Mouse (Mus musculus) MEL (cell line): ENCODE results near the gene Polr2e. TPM values are rescaled to one million over a fixed set of nuclear protein-coding genes. Genes with fewer than 3 reads are reported as not detected.

Source experiments
- DNase-seq: peaks from one replicate; pipeline ENCODE4 v3.0.0; 2011; ENCODE audit warnings: low read depth, low spot score
- H3K27ac ChIP-seq: 2 replicates; pipeline ENCODE4 v1.5.1; 2012; ENCODE audit warnings: low read depth, mild to moderate bottlenecking, control low read depth, low read length, moderate library complexity; ENCODE audit not compliant: control insufficient read depth
- H3K27me3 ChIP-seq, 2 experiments: fragments of 150-350 bp in 1 of 2; sonication (generic) in 1 of 2; 2 replicates each; pipeline ENCODE4 v1.6.1; 2012; ENCODE audit warnings: low read length in 2 of 2, mild to moderate bottlenecking in 2 of 2, improper control_type of control experiment in 1 of 2, moderate library complexity in 1 of 2; ENCODE audit not compliant: insufficient read depth in 2 of 2, control insufficient read depth in 1 of 2
- H3K36me3 ChIP-seq, 2 experiments: 2 replicates each; pipeline ENCODE4 v1.6.1; 2012 to 2014; ENCODE audit warnings: low read length in 2 of 2, improper control_type of control experiment in 1 of 2, inconsistent platforms in 1 of 2, mild to moderate bottlenecking in 1 of 2; ENCODE audit not compliant: insufficient read depth in 2 of 2, control insufficient read depth in 1 of 2
- H3K4me1 ChIP-seq, 2 experiments: fragments of 150-350 bp in 1 of 2; sonication (generic) in 1 of 2; 2 replicates each; pipeline ENCODE4 v1.6.1; 2012; ENCODE audit warnings: low read length in 2 of 2, improper control_type of control experiment in 1 of 2, mild to moderate bottlenecking in 1 of 2; ENCODE audit not compliant: insufficient read depth in 2 of 2, control insufficient read depth in 1 of 2
- H3K4me3 ChIP-seq, 2 experiments: fragments of 150-350 bp in 1 of 2; sonication (generic) in 1 of 2; 2 replicates each; pipeline ENCODE4 v1.5.1; 2012; ENCODE audit warnings: low read depth in 2 of 2, low read length in 2 of 2, mild to moderate bottlenecking in 2 of 2, moderate library complexity in 2 of 2, control low read depth in 1 of 2, improper control_type of control experiment in 1 of 2; ENCODE audit not compliant: control insufficient read depth in 1 of 2, insufficient read depth in 1 of 2
- H3K79me2 ChIP-seq: 2 replicates; pipeline ENCODE4 v1.6.1; 2012; ENCODE audit warnings: mild to moderate bottlenecking, low read length, moderate library complexity; ENCODE audit not compliant: control insufficient read depth, poor library complexity, insufficient read depth
- H3K9ac ChIP-seq: 2 replicates; pipeline ENCODE4 v1.6.1; 2012; ENCODE audit warnings: low read depth, mild to moderate bottlenecking, control low read depth, low read length, moderate library complexity; ENCODE audit not compliant: control insufficient read depth, poor library complexity, severe bottlenecking
- H3K9me3 ChIP-seq: fragments of 150-350 bp; sonication (generic); replicated peaks from 2 replicates; pipeline ENCODE4 v1.6.1; 2012; ENCODE audit warnings: mild to moderate bottlenecking, low read length, improper control_type of control experiment, moderate library complexity; ENCODE audit not compliant: insufficient read depth
- BHLHE40 ChIP-seq: IDR thresholded peaks from 2 replicates; pipeline ENCODE4 v1.6.1; 2012; ENCODE audit warnings: low read depth, mild to moderate bottlenecking, inconsistent platforms, low read length, improper control_type of control experiment, borderline replicate concordance
- GABPA ChIP-seq: IDR thresholded peaks from 2 replicates; pipeline ENCODE4 v1.6.1; 2012; ENCODE audit warnings: low read depth, mild to moderate bottlenecking, inconsistent platforms, low read length, improper control_type of control experiment, moderate library complexity
- HCFC1 ChIP-seq: IDR thresholded peaks from 2 replicates; pipeline ENCODE4 v1.6.1; 2012; ENCODE audit warnings: low read depth, mild to moderate bottlenecking, inconsistent platforms, low read length, improper control_type of control experiment, moderate library complexity
- MYB ChIP-seq: IDR thresholded peaks from 2 replicates; pipeline ENCODE4 v1.6.1; 2011; ENCODE audit warnings: mild to moderate bottlenecking, low read depth, low read length, improper control_type of control experiment
- NRF1 ChIP-seq: IDR thresholded peaks from 2 replicates; pipeline ENCODE4 v1.6.1; 2014; ENCODE audit warnings: low read depth, mild to moderate bottlenecking, inconsistent platforms, low read length, improper control_type of control experiment, moderate library complexity; ENCODE audit not compliant: poor library complexity, insufficient read depth, severe bottlenecking
- POLR2A ChIP-seq, 2 experiments: IDR thresholded peaks; 2 replicates each; pipeline ENCODE4 v1.6.1; 2011 to 2012; ENCODE audit warnings: low read length in 2 of 2, mild to moderate bottlenecking in 2 of 2, control low read depth in 1 of 2, improper control_type of control experiment in 1 of 2, low read depth in 1 of 2, moderate library complexity in 1 of 2; ENCODE audit not compliant: control insufficient read depth in 1 of 2, insufficient read depth in 1 of 2, poor library complexity in 1 of 2
- POLR2AphosphoS2 ChIP-seq: IDR thresholded peaks from 2 replicates; pipeline ENCODE4 v1.6.1; 2011; ENCODE audit warnings: low read length, improper control_type of control experiment
- RAD21 ChIP-seq: IDR thresholded peaks from 2 replicates; pipeline ENCODE4 v1.6.1; 2011; ENCODE audit warnings: mild to moderate bottlenecking, low read depth, low read length, improper control_type of control experiment
- UBTF ChIP-seq: IDR thresholded peaks from 2 replicates; pipeline ENCODE4 v1.6.1; 2012; ENCODE audit warnings: low read depth, mild to moderate bottlenecking, inconsistent platforms, low read length, improper control_type of control experiment, moderate library complexity, borderline replicate concordance; ENCODE audit not compliant: insufficient read depth
- polyA plus RNA-seq, 2 experiments: library from polyadenylated mRNA; stranded (reverse) in 1 of 2; unstranded in 1 of 2; fragments of >175 nt in 1 of 2; fragments of >200 nt in 1 of 2; gene quantifications; 2 replicates each; pipeline versions ENCODE4 v1.2.1 to v1.2.4; 2012; ENCODE audit warnings: low replicate concordance in 2 of 2, low read depth in 1 of 2; ENCODE audit not compliant: insufficient read length in 2 of 2, insufficient read depth in 1 of 2, missing spikeins in 1 of 2
- total RNA-seq: library from RNA; depleted of rRNA; stranded (reverse); fragments of 300-350 nt; gene quantifications from 2 replicates; pipeline ENCODE4 v1.2.3, GENCODE M21; 2012

The Polr2e gene
- total and polyA plus RNA-seq, 3 experiments = 169 to 279 (median 258) TPM

- no peak for DNase-seq
Observed at GRCm38 (mm10) chr10:80063104-80063503, 23.5 kb upstream of the Polr2e start.

GRCm38 (mm10) chr10:80057683-80058326 is 18.2 kb upstream of the Polr2e start:
- Histone ChIP-seq H3K27me3 (no peaks in the 10 kb centered on the region), H3K4me3 (no peak overlapping the region), H3K9ac (no peak overlapping the region), H3K27ac (no peak overlapping the region), H3K9me3 (no peaks in the 10 kb centered on the region), H3K36me3 (peaks cover 1 to 11% of the 10 kb centered on the region in 2 experiments; a peak in 2 of 4 replicates), H3K79me2 (peaks cover 20% of the 10 kb centered on the region), H3K4me1 (peaks cover 0 to 8% of the 10 kb centered on the region in 2 experiments; a peak in 2 of 4 replicates)
- no peak for DNase-seq
- TF ChIP-seq MYB = no peak
- TF ChIP-seq HCFC1 = no peak
- no peak for TF ChIP-seq POLR2A (IDR thresholded peaks at IDR 0.05; ENCODE audit: control insufficient read depth in 1 of 2, insufficient read depth in 1 of 2, low read depth in 1 of 2, low read length in 2 of 2, poor library complexity in 1 of 2)
- TF ChIP-seq GABPA = no peak
- no peak for TF ChIP-seq RAD21
- TF ChIP-seq NRF1 = no peak
- TF ChIP-seq UBTF = no peak

More at GRCm38 (mm10) chr10:80063104-80063503, 23.5 kb upstream of the Polr2e start:
- no peak overlapping the region for H3K4me3 ChIP-seq
- no peaks in the 10 kb centered on the region for H3K27me3 ChIP-seq
- H3K27ac ChIP-seq = no peak overlapping the region
- H3K9me3 ChIP-seq = no peaks in the 10 kb centered on the region
- TF ChIP-seq POLR2A (IDR thresholded peaks at IDR 0.05; ENCODE audit: control insufficient read depth in 1 of 2, insufficient read depth in 1 of 2, low read depth in 1 of 2, low read length in 2 of 2, poor library complexity in 1 of 2) = no peak
- H3K9ac ChIP-seq = no peak overlapping the region
- no peaks in the 10 kb centered on the region for H3K79me2 ChIP-seq
- H3K4me1 ChIP-seq = no peaks in the 10 kb centered on the region
- peaks cover 0 to 1% of the 10 kb centered on the region in 2 experiments; a peak in 1 of 4 replicates for H3K36me3 ChIP-seq

GRCm38 (mm10) chr10:80056976-80057682 is 17.5 kb upstream of the Polr2e start:
- no peaks in the 10 kb centered on the region for H3K9me3 ChIP-seq
- H3K4me3 ChIP-seq = no peak overlapping the region
- peaks cover 0 to 14% of the 10 kb centered on the region in 2 experiments; a peak in 2 of 4 replicates for H3K4me1 ChIP-seq
- TF ChIP-seq POLR2AphosphoS2 = peak; percentile 81
- TF ChIP-seq BHLHE40 = no peak
- TF ChIP-seq POLR2A (IDR thresholded peaks at IDR 0.05; ENCODE audit: control insufficient read depth in 1 of 2, insufficient read depth in 1 of 2, low read depth in 1 of 2, low read length in 2 of 2, poor library complexity in 1 of 2) = peak in 1 of 2 experiments; percentile 55; a peak in 1 of 4 replicates
- TF ChIP-seq, all 39 proteins: peak for 2
- Histone ChIP-seq H3K36me3 (peaks cover 1 to 14% of the 10 kb centered on the region in 2 experiments; a peak in 2 of 4 replicates), H3K79me2 (peaks cover 20% of the 10 kb centered on the region), H3K27ac (no peak overlapping the region), H3K9ac (no peak overlapping the region), H3K27me3 (no peaks in the 10 kb centered on the region)
- DNase-seq = no peak
